Comparison of ENCODE assay signal across 13 mouse cellular contexts in genomic region chr10:80177441-80178279, GRCm38 (mm10). TPM values are rescaled to one million over a fixed set of nuclear protein-coding genes. Genes with fewer than 3 reads are reported as not detected.
A peak's percentile ranks its signal among the peaks of the same experiment; 100 is the strongest.
DNase-seq lines count a peak whose midpoint lies in the region; ATAC-seq and TF ChIP-seq lines count a peak whose summit lies in the region.
"Had no signal": no experiment of that assay in that cellular context is flagged by ENCODE, and none has a peak within 500 bp of the region (broad histone marks: within the 10 kb centered on the region; RNA-seq: fewer than 3 reads in every experiment).

No protein-coding gene starts in this region.

- no peaks in the 10 kb centered on the region for H3K27me3 ChIP-seq in heart, embryonic 15.5 days
- no peaks in the 10 kb centered on the region for H3K27me3 ChIP-seq in C2C12 (ENCODE audit: control insufficient read depth, insufficient read depth, insufficient read length)
- no peaks in the 10 kb centered on the region for H3K27me3 ChIP-seq in embryonic facial prominence, embryonic 10.5 days (replicated peaks; ENCODE audit: low read depth, poor library complexity, severe bottlenecking)
- H3K27me3 ChIP-seq: limb, embryonic 15.5 days had no signal

- no peaks in the 10 kb centered on the region for H3K79me3 ChIP-seq in C2C12 (ENCODE audit: low read depth)

- no peak overlapping the region for H3ac ChIP-seq in C2C12 (ENCODE audit: control insufficient read depth, insufficient read length, low read depth)

- TF ChIP-seq CTCF in C2C12 (IDR thresholded peaks at IDR 0.05; ENCODE audit: control insufficient read depth, insufficient read depth, insufficient read length): no peak

- H3K4me3 ChIP-seq in heart, embryonic 15.5 days: no peak overlapping the region
- no peak overlapping the region for H3K4me3 ChIP-seq in C2C12 (ENCODE audit: insufficient read depth, poor library complexity, severe bottlenecking)
- peak overlapping the region; percentile 11; the same call in 1 of the 2 replicates for H3K4me3 ChIP-seq in embryonic facial prominence, embryonic 10.5 days
- H3K4me3 ChIP-seq: erythroblast, embryonic 14.5 days; limb, embryonic 15.5 days had no signal

- H3K27ac ChIP-seq in heart, embryonic 15.5 days: peak overlapping the region; percentile 33; the same call in 1 of the 2 replicates
- peak overlapping the region; percentile 62; the same call in 1 of the 2 replicates for H3K27ac ChIP-seq in embryonic facial prominence, embryonic 10.5 days (replicated peaks)

- H3K4me2 ChIP-seq in heart, embryonic 15.5 days: no peak overlapping the region
- H3K4me2 ChIP-seq: limb, embryonic 15.5 days; lung, embryonic 14.5 days had no signal

- H3K36me3 ChIP-seq in heart, embryonic 15.5 days: no peaks in the 10 kb centered on the region
- no peaks in the 10 kb centered on the region for H3K36me3 ChIP-seq in C2C12 (ENCODE audit: control insufficient read depth, insufficient read depth)
- peaks cover 12% of the 10 kb centered on the region for H3K36me3 ChIP-seq in embryonic facial prominence, embryonic 10.5 days (replicated peaks)

- H3K9ac ChIP-seq in heart, embryonic 15.5 days: no peak overlapping the region; the same call in 1 of the 2 replicates
- H3K9ac ChIP-seq: limb, embryonic 15.5 days; lung, embryonic 14.5 days had no signal

- no peak for ATAC-seq in heart, embryonic 15.5 days (replicated peaks; ENCODE audit: insufficient number of reproducible peaks, insufficient read depth, low FRiP score, low read depth)

- H3K9me3 ChIP-seq in heart, embryonic 15.5 days (replicated peaks): no peaks in the 10 kb centered on the region
- no peaks in the 10 kb centered on the region for H3K9me3 ChIP-seq in embryonic facial prominence, embryonic 10.5 days
- H3K9me3 ChIP-seq: limb, embryonic 15.5 days had no signal

- DNase-seq in cerebellum, adult 11-12 months: peak; percentile 51
- DNase-seq in cerebellum, postnatal 4 days (ENCODE audit: low spot score in 2 of 2): no peak
- no peak for DNase-seq in heart, adult 18-20 months
- no peak for DNase-seq in embryonic facial prominence, embryonic 10.5 days (ENCODE audit: low spot score)
- no peak for DNase-seq in embryo, embryonic 11 days
- no peak for DNase-seq in layer of hippocampus, adult 9-11 months
- DNase-seq: heart, postnatal 36 days; lung, embryonic 14.5 days; thymus, postnatal 14 days had no signal

- WGBS in heart, embryonic 15.5 days: 63% methylated on average over 7 of the region's 7 CpGs
- 66% methylated on average over 7 of the region's 7 CpGs for WGBS in embryonic facial prominence, embryonic 10.5 days

- H3K79me2 ChIP-seq in C2C12 (ENCODE audit: control insufficient read depth, insufficient read depth): no peaks in the 10 kb centered on the region

- peaks cover 38% of the 10 kb centered on the region for H3K4me1 ChIP-seq in heart, embryonic 15.5 days (replicated peaks)
- H3K4me1 ChIP-seq in embryonic facial prominence, embryonic 10.5 days: peaks cover 70% of the 10 kb centered on the region

TF ChIP-seq in C2C12, 6 proteins besides CTCF, POLR2A, EP300 and RAD21:
- TF ChIP-seq MYOD1 (IDR thresholded peaks at IDR 0.05; ENCODE audit: control insufficient read depth, insufficient read length, low read depth) (peak; percentile 28), CEBPB (IDR thresholded peaks at IDR 0.05; ENCODE audit: low read depth) (no peak)
TF ChIP-seq in C2C12: peak in this region for 1.

RNA-seq across cellular contexts. Expression of gene Efna2, which starts 1.6 kb away (rescaled TPM):
- 8.6 and 9.7 TPM in 2 replicates for polyA plus RNA-seq in heart, embryonic 15.5 days (2015; fragmentation: Nextera tagmentation; extraction: Ambion mirVana)
- 1 to 10 TPM in 1 of 2 experiments, under 1 TPM in 1; 0.98 to 1.3 TPM for total RNA-seq in heart, adult 18-20 months (2021)
- 3.2 TPM for polyA plus RNA-seq in C2C12 (2012; fragmentation: generic; extraction: Trizol)
- 45.2 and 50.1 TPM in 2 replicates for polyA plus RNA-seq in embryonic facial prominence, embryonic 10.5 days (2016; fragmentation: Nextera tagmentation; extraction: Ambion mirVana)

RNA-seq across cellular contexts. Expression of gene 1600002K03Rik, which starts 4.9 kb away (rescaled TPM):
- polyA plus RNA-seq in heart, embryonic 15.5 days (2015; fragmentation: Nextera tagmentation; extraction: Ambion mirVana): 7.7 and 9.1 TPM in 2 replicates
- 1 to 10 TPM; 4.2 to 5.7 TPM for total RNA-seq in heart, adult 18-20 months (2021)
- 33.4 TPM for polyA plus RNA-seq in C2C12 (2012; fragmentation: generic; extraction: Trizol)
- polyA plus RNA-seq in embryonic facial prominence, embryonic 10.5 days (2016; fragmentation: Nextera tagmentation; extraction: Ambion mirVana): 10.8 and 12.0 TPM in 2 replicates

RNA-seq across cellular contexts. Expression of gene Cirbp, which starts 11.9 kb away (rescaled TPM):
- polyA plus RNA-seq in heart, embryonic 15.5 days (2015; fragmentation: Nextera tagmentation; extraction: Ambion mirVana): 86.7 and 90.2 TPM in 2 replicates
- 10 to 100 TPM; 46.3 to 54.9 TPM for total RNA-seq in heart, adult 18-20 months (2021)
- 30.9 TPM for polyA plus RNA-seq in C2C12 (2012; fragmentation: generic; extraction: Trizol)
- 93.2 and 110 TPM in 2 replicates for polyA plus RNA-seq in embryonic facial prominence, embryonic 10.5 days (2016; fragmentation: Nextera tagmentation; extraction: Ambion mirVana)

RNA-seq across cellular contexts. Expression of gene Midn, which starts 29.6 kb away (rescaled TPM):
- 11.6 and 16.8 TPM in 2 replicates for polyA plus RNA-seq in heart, embryonic 15.5 days (2015; fragmentation: Nextera tagmentation; extraction: Ambion mirVana)
- total RNA-seq in heart, adult 18-20 months (2021): 100 to 1,000 TPM; 117 to 125 TPM
- polyA plus RNA-seq in C2C12 (2012; fragmentation: generic; extraction: Trizol): 77.5 TPM
- 22.2 TPM in 2 replicates for polyA plus RNA-seq in embryonic facial prominence, embryonic 10.5 days (2016; fragmentation: Nextera tagmentation; extraction: Ambion mirVana)

RNA-seq across cellular contexts. Expression of gene Cbarp, which starts 37.0 kb away (rescaled TPM):
- 1.7 and 2.9 TPM in 2 replicates for polyA plus RNA-seq in heart, embryonic 15.5 days (2015; fragmentation: Nextera tagmentation; extraction: Ambion mirVana)
- 1 to 10 TPM; 2.7 to 3.1 TPM for total RNA-seq in heart, adult 18-20 months (2021)
- 12.1 TPM for polyA plus RNA-seq in C2C12 (2012; fragmentation: generic; extraction: Trizol)
- polyA plus RNA-seq in embryonic facial prominence, embryonic 10.5 days (2016; fragmentation: Nextera tagmentation; extraction: Ambion mirVana): 4.9 and 8.5 TPM in 2 replicates
